Mouse (Mus musculus) E14TG2a.4 (cell line): Measurements from ENCODE around the gene Gm5134.

Experiments
- H3K27me3 ChIP-seq: 2 replicates; pipeline ENCODE4 v1.6.1; 2014; ENCODE audit warnings: low read length, control low read depth; ENCODE audit not compliant: insufficient read depth
- H3K36me3 ChIP-seq: 2 replicates; pipeline ENCODE4 v1.6.1; 2014; ENCODE audit warnings: low read length, control low read depth; ENCODE audit not compliant: insufficient read depth
- H3K4me1 ChIP-seq: replicated peaks from 2 replicates; pipeline ENCODE4 v1.6.1; 2014; ENCODE audit warnings: low read depth, low read length, control low read depth
- H3K4me3 ChIP-seq: replicated peaks from 2 replicates; pipeline ENCODE4 v1.5.1; 2014; ENCODE audit warnings: mild to moderate bottlenecking, low read length
- H3K9me3 ChIP-seq: 2 replicates; pipeline ENCODE4 v1.6.1; 2014; ENCODE audit warnings: low read length, control low read depth
- CTCF ChIP-seq: conservative IDR thresholded peaks from 2 replicates; pipeline ENCODE4 v1.5.1; 2014; ENCODE audit warnings: low read length
- NANOG ChIP-seq: IDR thresholded peaks from 2 replicates; pipeline ENCODE4 v1.6.1; 2014; ENCODE audit warnings: borderline replicate concordance, low read length, mixed read lengths
- POU5F1 ChIP-seq: IDR thresholded peaks from 2 replicates; pipeline ENCODE4 v1.6.1; 2014; ENCODE audit warnings: low read length, borderline replicate concordance

The Gm5134 gene

DNA sequence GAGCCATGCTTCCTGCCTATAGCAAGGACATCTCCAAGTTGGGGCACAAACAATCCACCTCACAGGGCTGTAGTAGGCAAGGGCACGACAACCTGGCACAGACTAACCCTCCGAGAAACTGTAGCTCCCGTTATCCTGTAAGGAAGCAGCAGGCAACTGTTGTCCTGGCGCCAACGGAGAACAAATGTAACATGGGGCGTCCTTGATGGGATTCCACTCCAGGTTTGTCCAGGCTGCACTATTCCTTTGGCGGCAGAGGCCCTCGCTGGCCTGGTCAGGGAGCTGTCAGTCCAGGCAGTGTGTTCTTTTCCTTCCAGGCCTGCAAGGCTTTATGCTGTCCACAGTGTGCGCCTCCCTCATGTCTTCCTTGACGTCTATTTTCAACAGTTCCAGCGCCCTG is 41.1 kb downstream of the Gm5134 start:
- Histone ChIP-seq H3K36me3 (peaks cover 23% of the 10 kb centered on the region), H3K27me3 (no peaks in the 10 kb centered on the region; the same call in 1 of the 2 replicates), H3K4me3 (no peak overlapping the region), H3K9me3 (no peaks in the 10 kb centered on the region), H3K4me1 (peaks cover 79% of the 10 kb centered on the region)
- TF ChIP-seq NANOG (no peak), POU5F1 (no peak), CTCF (no peak)

DNA sequence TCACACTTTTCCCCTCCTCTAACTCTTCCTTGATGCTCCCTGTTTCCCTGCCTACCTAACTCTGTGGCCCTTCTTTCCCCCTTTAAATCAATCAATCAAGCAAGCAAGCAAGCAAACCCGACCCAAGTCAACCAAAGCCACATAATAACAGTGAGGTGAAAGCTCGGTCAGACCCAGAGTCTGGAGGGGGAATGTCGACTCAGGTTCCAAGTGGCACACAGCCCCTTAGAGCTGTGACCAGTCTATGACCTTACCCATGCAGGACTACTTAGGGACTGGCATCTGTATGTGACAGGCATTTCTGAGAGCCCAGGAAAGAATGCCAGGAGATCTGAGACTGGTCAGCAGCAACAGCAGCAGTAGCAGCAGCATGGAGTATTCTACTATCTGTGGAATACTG is 42.0 kb downstream of the Gm5134 start:
- Histone ChIP-seq H3K4me3 (no peak overlapping the region), H3K9me3 (no peaks in the 10 kb centered on the region), H3K36me3 (peaks cover 23% of the 10 kb centered on the region), H3K27me3 (no peaks in the 10 kb centered on the region; the same call in 1 of the 2 replicates), H3K4me1 (peaks cover 78% of the 10 kb centered on the region)
- no peak for TF ChIP-seq NANOG
- no peak for TF ChIP-seq POU5F1
- TF ChIP-seq CTCF = no peak

DNA sequence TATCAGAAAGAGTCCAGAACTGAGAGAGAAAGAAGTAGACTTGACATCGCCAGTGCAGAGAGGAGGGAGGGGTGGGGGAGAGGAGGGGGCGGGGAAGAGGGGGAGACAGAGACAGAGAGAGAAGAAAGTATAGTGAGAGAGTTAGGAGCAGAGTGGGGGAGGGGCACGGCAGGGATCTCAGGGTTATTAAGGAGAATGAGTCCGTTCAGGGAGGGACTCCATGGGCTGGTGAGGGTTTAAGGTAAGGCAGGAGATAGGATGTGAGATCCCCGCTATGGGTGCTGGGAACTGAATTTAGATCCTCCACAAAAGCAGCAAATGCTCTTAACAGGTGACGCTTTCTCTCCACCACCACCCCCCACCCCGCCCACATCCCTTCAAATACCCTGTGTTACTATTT is 46.8 kb downstream of the Gm5134 start:
- Histone ChIP-seq H3K36me3 (peaks cover 13% of the 10 kb centered on the region; the same call in 1 of the 2 replicates), H3K4me1 (peaks cover 75% of the 10 kb centered on the region), H3K9me3 (no peaks in the 10 kb centered on the region), H3K4me3 (peak overlapping the region; percentile 56; the same call in 1 of the 2 replicates), H3K27me3 (no peaks in the 10 kb centered on the region)
- TF ChIP-seq NANOG (no peak), CTCF (no peak), POU5F1 (no peak)

DNA sequence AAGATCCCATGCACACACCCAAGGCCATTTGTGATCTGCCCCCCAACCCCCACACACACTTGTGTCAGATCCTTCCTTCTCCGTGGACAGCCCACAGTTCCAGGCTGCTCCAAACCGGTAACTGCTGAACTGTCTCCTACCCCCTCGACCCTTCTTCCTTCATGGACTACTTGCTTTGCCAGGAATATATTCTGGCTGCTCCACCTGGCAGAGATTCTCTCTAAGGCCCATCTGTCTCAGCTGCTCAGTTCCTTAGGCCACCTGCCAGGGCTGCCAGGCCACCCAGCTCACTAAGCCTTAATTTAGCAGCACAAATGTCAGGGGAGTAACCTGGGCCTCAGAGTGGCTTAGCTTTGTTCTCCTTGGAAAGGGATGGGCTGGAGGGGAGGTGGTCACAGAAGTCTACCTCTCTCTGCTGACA is 47.8 kb downstream of the Gm5134 start:
- no peak for TF ChIP-seq NANOG
- no peak for TF ChIP-seq POU5F1
- no peak for TF ChIP-seq CTCF
- Histone ChIP-seq H3K36me3 (peaks cover 11% of the 10 kb centered on the region; the same call in 1 of the 2 replicates), H3K9me3 (no peaks in the 10 kb centered on the region), H3K27me3 (no peaks in the 10 kb centered on the region), H3K4me1 (peaks cover 75% of the 10 kb centered on the region), H3K4me3 (peak overlapping the region; percentile 56)

DNA sequence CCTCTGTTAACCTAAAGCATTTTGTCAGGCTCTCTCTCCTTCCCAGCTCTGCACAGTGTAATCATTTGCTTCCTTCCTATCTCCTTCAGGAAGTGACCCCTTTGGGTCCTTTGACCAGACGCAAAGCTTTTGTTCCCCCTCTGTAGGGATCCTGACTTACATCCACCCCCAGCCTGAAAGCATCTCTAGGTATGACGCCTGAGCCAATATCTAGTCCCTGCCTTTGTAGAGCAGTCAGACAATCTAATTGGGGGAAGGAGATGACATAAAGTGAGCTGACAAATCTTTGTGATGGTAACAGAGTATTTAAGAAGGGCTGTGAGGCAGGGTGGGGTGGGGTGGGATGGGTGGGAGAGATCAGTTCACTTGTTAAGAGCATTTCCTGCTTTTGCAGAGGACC is 48.3 kb downstream of the Gm5134 start:
- Histone ChIP-seq H3K4me3 (peak overlapping the region; percentile 56), H3K9me3 (no peaks in the 10 kb centered on the region), H3K27me3 (no peaks in the 10 kb centered on the region), H3K36me3 (peaks cover 11% of the 10 kb centered on the region; the same call in 1 of the 2 replicates), H3K4me1 (peaks cover 73% of the 10 kb centered on the region)
- no peak for TF ChIP-seq CTCF
- no peak for TF ChIP-seq POU5F1
- TF ChIP-seq NANOG = peak; percentile 30; the same call in 1 of the 2 replicates

DNA sequence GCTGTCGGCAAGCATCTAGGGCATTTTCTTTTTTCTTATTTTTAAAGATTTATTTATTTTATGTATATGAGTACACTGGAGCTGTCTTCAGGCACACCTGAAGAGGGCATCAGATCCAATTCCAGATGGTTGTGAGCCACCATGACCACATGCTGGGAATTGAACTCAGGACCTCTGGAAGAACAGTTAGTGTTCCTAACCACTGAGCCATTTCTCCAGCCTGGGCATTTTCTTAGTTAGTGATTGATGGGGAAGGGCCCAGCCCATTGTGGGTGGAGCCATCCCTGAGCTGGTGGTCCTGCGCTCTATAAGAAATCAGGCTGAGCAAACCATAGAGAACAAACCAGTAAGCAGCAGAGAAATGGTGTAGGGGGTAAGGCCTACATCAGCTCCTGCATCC is 48.9 kb downstream of the Gm5134 start:
- no peak for TF ChIP-seq NANOG
- TF ChIP-seq CTCF = no peak
- TF ChIP-seq POU5F1 = no peak
- peaks cover 69% of the 10 kb centered on the region for H3K4me1 ChIP-seq
- 0 out of 2 replicates have a peak overlapping the region, but pooled peaks have one; percentile 2 for H3K4me3 ChIP-seq
- peaks cover 11% of the 10 kb centered on the region; the same call in 1 of the 2 replicates for H3K36me3 ChIP-seq
- no peaks in the 10 kb centered on the region for H3K27me3 ChIP-seq
- no peaks in the 10 kb centered on the region for H3K9me3 ChIP-seq

DNA sequence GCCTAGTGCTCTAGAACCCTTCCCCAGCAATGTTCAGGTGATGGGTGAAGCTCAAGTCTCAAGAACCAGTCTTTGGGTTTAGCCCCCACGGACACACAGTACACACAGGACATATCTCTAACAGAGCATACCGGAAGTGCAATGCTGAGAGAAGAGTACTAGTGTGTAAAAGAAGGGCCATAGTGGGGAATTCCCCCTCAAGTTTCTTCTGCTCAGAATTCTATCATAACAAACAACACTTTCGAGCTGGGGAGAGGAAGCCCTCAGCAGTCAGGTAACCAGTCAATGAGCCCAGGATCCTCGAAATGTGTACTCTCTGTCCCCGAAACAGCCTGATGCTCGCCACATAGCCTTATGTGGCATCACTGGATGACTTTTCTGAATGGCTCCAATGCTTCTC is 52.1 kb downstream of the Gm5134 start:
- Histone ChIP-seq H3K9me3 (no peaks in the 10 kb centered on the region), H3K27me3 (no peaks in the 10 kb centered on the region), H3K36me3 (0 out of 2 replicates have a peak, but pooled peaks cover 4% of the 10 kb centered on the region), H3K4me1 (peaks cover 58% of the 10 kb centered on the region), H3K4me3 (no peak overlapping the region)
- TF ChIP-seq POU5F1 = no peak
- TF ChIP-seq CTCF = no peak
- TF ChIP-seq NANOG = no peak

DNA sequence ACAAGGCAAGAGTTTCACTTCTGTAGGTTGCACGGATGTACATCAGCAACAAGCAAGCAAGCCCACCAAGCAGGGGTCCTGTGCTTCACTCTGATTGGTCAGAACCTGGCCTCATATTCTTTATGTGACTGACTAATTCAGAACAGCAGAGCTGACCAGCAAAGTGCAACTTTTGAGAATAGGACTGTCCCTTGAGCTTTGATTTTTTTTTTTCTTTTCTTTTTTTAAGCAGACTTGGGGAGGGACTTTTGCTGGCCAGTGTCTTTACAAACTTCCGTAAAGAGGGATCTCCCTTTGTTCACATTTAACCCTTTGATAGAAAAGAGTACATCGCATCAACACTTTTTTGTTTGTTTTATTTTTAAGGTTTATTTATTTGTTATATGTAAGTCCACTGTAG is 55.5 kb downstream of the Gm5134 start:
- TF ChIP-seq NANOG = no peak
- no peak for TF ChIP-seq POU5F1
- no peak for TF ChIP-seq CTCF
- Histone ChIP-seq H3K27me3 (no peaks in the 10 kb centered on the region), H3K4me1 (peaks cover 26% of the 10 kb centered on the region), H3K9me3 (no peaks in the 10 kb centered on the region), H3K36me3 (0 out of 2 replicates have a peak, but pooled peaks cover 4% of the 10 kb centered on the region), H3K4me3 (no peak overlapping the region)

DNA sequence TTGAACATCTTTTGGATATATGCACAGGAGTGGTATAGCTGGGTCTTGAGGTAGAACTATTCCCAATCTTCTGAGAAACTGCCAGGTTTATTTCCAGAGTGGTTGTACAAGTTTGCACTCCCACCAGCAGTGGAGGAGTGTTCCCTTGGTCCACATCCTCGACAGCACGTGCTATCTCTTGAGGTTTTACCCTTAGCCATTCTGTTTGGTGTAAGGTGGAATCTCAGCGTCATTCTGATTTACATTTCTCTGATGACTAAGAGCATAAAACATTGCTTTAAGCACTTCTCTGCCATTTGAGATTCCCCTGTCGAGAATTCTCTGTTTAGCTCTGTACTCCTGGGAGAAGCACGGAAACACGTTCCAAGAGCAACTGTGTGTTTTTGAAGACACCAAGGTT is 58.6 kb downstream of the Gm5134 start:
- Histone ChIP-seq H3K36me3 (no peaks in the 10 kb centered on the region), H3K27me3 (no peaks in the 10 kb centered on the region), H3K4me1 (peaks cover 19% of the 10 kb centered on the region), H3K4me3 (no peak overlapping the region), H3K9me3 (peaks cover 9% of the 10 kb centered on the region; the same call in 1 of the 2 replicates)
- TF ChIP-seq CTCF (no peak), POU5F1 (no peak)
